Mouse (Mus musculus): ENCODE measurements around the gene Tjp3. TPM values are rescaled to one million over a fixed set of nuclear protein-coding genes. Genes with fewer than 3 reads are reported as not detected.
A peak's percentile ranks its signal among the peaks of the same experiment; 100 is the strongest.

The Tjp3 gene
- polyA plus RNA-seq, 1 experiment from 2014 or later = 3.9 TPM

- Histone ChIP-seq H3K27ac (ENCODE audit: low read depth, low read length) (no peak overlapping the region), H3K27me3 (ENCODE audit: control insufficient read depth, insufficient read depth, low read length) (peaks cover 34% of the 10 kb centered on the region), H3K4me3 (ENCODE audit: low read depth, low read length) (peak overlapping the region; percentile 49), H3K4me2 (peak overlapping the region; percentile 69), H3K9ac (ENCODE audit: low read length) (peak overlapping the region; percentile 68), H3K4me1 (ENCODE audit: control insufficient read depth, insufficient read depth, low read length) (peaks cover 5% of the 10 kb centered on the region), H3K9me3 (ENCODE audit: control insufficient read depth, low read length) (no peaks in the 10 kb centered on the region), H3K36me3 (ENCODE audit: control insufficient read depth, insufficient read depth, low read length) (no peaks in the 10 kb centered on the region)
- ATAC-seq (ENCODE audit: low FRiP score) (peak; percentile 77), DNase-seq (ENCODE audit: low spot score, missing footprints) (peak; percentile 100)
- 2% methylated on average over 54 of the region's 54 CpGs for WGBS
Measured at GRCm38 (mm10) chr10:81285694-81286450, 5.5 kb downstream of the Tjp3 start.

GRCm38 (mm10) chr10:81284719-81285118 lies 6.7 kb downstream of the Tjp3 start:
- peaks cover 24% of the 10 kb centered on the region for H3K27me3 ChIP-seq (ENCODE audit: control insufficient read depth, insufficient read depth, low read length)
- no peaks in the 10 kb centered on the region for H3K9me3 ChIP-seq (ENCODE audit: control insufficient read depth, low read length)
- H3K36me3 ChIP-seq (ENCODE audit: control insufficient read depth, insufficient read depth, low read length) = no peaks in the 10 kb centered on the region
- H3K9ac ChIP-seq (ENCODE audit: low read length) = no peak overlapping the region
- H3K4me3 ChIP-seq (ENCODE audit: low read depth, low read length) = no peak overlapping the region; the same call in 1 of the 2 replicates
- peaks cover 5% of the 10 kb centered on the region for H3K4me1 ChIP-seq (ENCODE audit: control insufficient read depth, insufficient read depth, low read length)
- 15% methylated on average over 17 of the region's 17 CpGs for WGBS
- no peak for DNase-seq (ENCODE audit: low spot score, missing footprints)
- ATAC-seq (ENCODE audit: low FRiP score) = no peak
- peak overlapping the region; percentile 69 for H3K4me2 ChIP-seq
- no peak overlapping the region for H3K27ac ChIP-seq (ENCODE audit: low read depth, low read length)

- Histone ChIP-seq H3K4me2 (no peak overlapping the region), H3K36me3 (ENCODE audit: control insufficient read depth, insufficient read depth, low read length) (no peaks in the 10 kb centered on the region), H3K4me3 (ENCODE audit: low read depth, low read length) (no peak overlapping the region), H3K4me1 (ENCODE audit: control insufficient read depth, insufficient read depth, low read length) (peaks cover 5% of the 10 kb centered on the region), H3K27ac (ENCODE audit: low read depth, low read length) (no peak overlapping the region), H3K9ac (ENCODE audit: low read length) (no peak overlapping the region), H3K27me3 (ENCODE audit: control insufficient read depth, insufficient read depth, low read length) (peaks cover 20% of the 10 kb centered on the region), H3K9me3 (ENCODE audit: control insufficient read depth, low read length) (no peaks in the 10 kb centered on the region)
- ATAC-seq (ENCODE audit: low FRiP score) (no peak), DNase-seq (ENCODE audit: low spot score, missing footprints) (no peak)
- WGBS = 60% methylated on average over 6 of the region's 6 CpGs
Measured at GRCm38 (mm10) chr10:81284189-81284588, 7.2 kb downstream of the Tjp3 start.

- no peaks in the 10 kb centered on the region for H3K36me3 ChIP-seq (ENCODE audit: control insufficient read depth, insufficient read depth, low read length)
- no peak for DNase-seq (ENCODE audit: low spot score, missing footprints)
- ATAC-seq (ENCODE audit: low FRiP score) = no peak
- no peaks in the 10 kb centered on the region for H3K4me1 ChIP-seq (ENCODE audit: control insufficient read depth, insufficient read depth, low read length)
- H3K4me3 ChIP-seq (ENCODE audit: low read depth, low read length) = no peak overlapping the region
- WGBS = 48% methylated on average over 10 of the region's 10 CpGs
- no peak overlapping the region for H3K27ac ChIP-seq (ENCODE audit: low read depth, low read length)
- H3K27me3 ChIP-seq (ENCODE audit: control insufficient read depth, insufficient read depth, low read length) = peaks cover 13% of the 10 kb centered on the region
- H3K4me2 ChIP-seq = no peak overlapping the region
- no peaks in the 10 kb centered on the region for H3K9me3 ChIP-seq (ENCODE audit: control insufficient read depth, low read length)
- no peak overlapping the region for H3K9ac ChIP-seq (ENCODE audit: low read length)
Measured at GRCm38 (mm10) chr10:81279496-81279895, 11.9 kb downstream of the Tjp3 start.

- WGBS = 78% methylated on average over 22 of the region's 22 CpGs
- ATAC-seq (ENCODE audit: low FRiP score) = no peak
Measured at GRCm38 (mm10) chr10:81277676-81278075, 13.7 kb downstream of the Tjp3 start.

GRCm38 (mm10) chr10:81273842-81274241 lies 17.5 kb downstream of the Tjp3 start:
- no peak for ATAC-seq (ENCODE audit: low FRiP score)
- Histone ChIP-seq H3K36me3 (ENCODE audit: control insufficient read depth, insufficient read depth, low read length) (peaks cover 8% of the 10 kb centered on the region), H3K9ac (ENCODE audit: low read length) (no peak overlapping the region), H3K9me3 (ENCODE audit: control insufficient read depth, low read length) (no peaks in the 10 kb centered on the region), H3K27me3 (ENCODE audit: control insufficient read depth, insufficient read depth, low read length) (no peaks in the 10 kb centered on the region), H3K4me1 (ENCODE audit: control insufficient read depth, insufficient read depth, low read length) (peaks cover 4% of the 10 kb centered on the region), H3K27ac (ENCODE audit: low read depth, low read length) (no peak overlapping the region), H3K4me3 (ENCODE audit: low read depth, low read length) (no peak overlapping the region), H3K4me2 (no peak overlapping the region)
- WGBS = 96% methylated on average over 19 of the region's 19 CpGs
- DNase-seq (ENCODE audit: low spot score, missing footprints) = no peak

More at GRCm38 (mm10) chr10:81277676-81278075, 13.7 kb downstream of the Tjp3 start:
- peaks cover 4% of the 10 kb centered on the region for H3K36me3 ChIP-seq (ENCODE audit: control insufficient read depth, insufficient read depth, low read length)
- no peak overlapping the region for H3K9ac ChIP-seq (ENCODE audit: low read length)
- H3K9me3 ChIP-seq (ENCODE audit: control insufficient read depth, low read length) = no peaks in the 10 kb centered on the region
- H3K27ac ChIP-seq (ENCODE audit: low read depth, low read length) = no peak overlapping the region
- no peak for DNase-seq (ENCODE audit: low spot score, missing footprints)
- H3K4me2 ChIP-seq = no peak overlapping the region
- H3K4me3 ChIP-seq (ENCODE audit: low read depth, low read length) = no peak overlapping the region
- H3K27me3 ChIP-seq (ENCODE audit: control insufficient read depth, insufficient read depth, low read length) = no peaks in the 10 kb centered on the region
- no peaks in the 10 kb centered on the region for H3K4me1 ChIP-seq (ENCODE audit: control insufficient read depth, insufficient read depth, low read length)

- Histone ChIP-seq H3K36me3 (ENCODE audit: control insufficient read depth, insufficient read depth, low read length) (peaks cover 8% of the 10 kb centered on the region), H3K9ac (ENCODE audit: low read length) (no peak overlapping the region), H3K9me3 (ENCODE audit: control insufficient read depth, low read length) (no peaks in the 10 kb centered on the region), H3K27me3 (ENCODE audit: control insufficient read depth, insufficient read depth, low read length) (no peaks in the 10 kb centered on the region), H3K4me1 (ENCODE audit: control insufficient read depth, insufficient read depth, low read length) (peaks cover 9% of the 10 kb centered on the region), H3K4me2 (no peak overlapping the region), H3K4me3 (ENCODE audit: low read depth, low read length) (no peak overlapping the region), H3K27ac (ENCODE audit: low read depth, low read length) (no peak overlapping the region)
- ATAC-seq (ENCODE audit: low FRiP score) (no peak), DNase-seq (ENCODE audit: low spot score, missing footprints) (no peak)
- WGBS = 94% methylated on average over 21 of the region's 21 CpGs
Measured at GRCm38 (mm10) chr10:81272356-81272755, 19.0 kb downstream of the Tjp3 start.

GRCm38 (mm10) chr10:81268643-81269412 lies 22.6 kb downstream of the Tjp3 start:
- no peak for ATAC-seq (ENCODE audit: low FRiP score)
- Histone ChIP-seq H3K4me3 (ENCODE audit: low read depth, low read length) (peak overlapping the region; percentile 62), H3K36me3 (ENCODE audit: control insufficient read depth, insufficient read depth, low read length) (peaks cover 17% of the 10 kb centered on the region), H3K9me3 (ENCODE audit: control insufficient read depth, low read length) (no peaks in the 10 kb centered on the region), H3K4me1 (ENCODE audit: control insufficient read depth, insufficient read depth, low read length) (peaks cover 17% of the 10 kb centered on the region), H3K27ac (ENCODE audit: low read depth, low read length) (no peak overlapping the region), H3K4me2 (peak overlapping the region; percentile 67), H3K27me3 (ENCODE audit: control insufficient read depth, insufficient read depth, low read length) (no peaks in the 10 kb centered on the region), H3K9ac (ENCODE audit: low read length) (peak overlapping the region; percentile 83)
- no peak for DNase-seq (ENCODE audit: low spot score, missing footprints)
- 84% methylated on average over 16 of the region's 16 CpGs for WGBS

GRCm38 (mm10) chr10:81268056-81268455 lies 23.3 kb downstream of the Tjp3 start:
- Histone ChIP-seq H3K9ac (ENCODE audit: low read length) (peak overlapping the region; percentile 83), H3K27ac (ENCODE audit: low read depth, low read length) (no peak overlapping the region), H3K4me3 (ENCODE audit: low read depth, low read length) (peak overlapping the region; percentile 62), H3K27me3 (ENCODE audit: control insufficient read depth, insufficient read depth, low read length) (no peaks in the 10 kb centered on the region), H3K36me3 (ENCODE audit: control insufficient read depth, insufficient read depth, low read length) (peaks cover 12% of the 10 kb centered on the region), H3K4me1 (ENCODE audit: control insufficient read depth, insufficient read depth, low read length) (peaks cover 17% of the 10 kb centered on the region), H3K4me2 (peak overlapping the region; percentile 67), H3K9me3 (ENCODE audit: control insufficient read depth, low read length) (no peaks in the 10 kb centered on the region)
- DNase-seq (ENCODE audit: low spot score, missing footprints) (peak; percentile 97), ATAC-seq (ENCODE audit: low FRiP score) (peak; percentile 38)
- 3% methylated on average over 23 of the region's 23 CpGs for WGBS
